Mouse (Mus musculus) forebrain, embryonic 16.5 days (tissue): ENCODE results near the gene Dnajb13. TPM values are rescaled to one million over a fixed set of nuclear protein-coding genes. Genes with fewer than 3 reads are reported as not detected.
A peak's percentile ranks its signal among the peaks of the same experiment; 100 is the strongest.
"Not testable (repeated sequence)": the region's sequence is repeated elsewhere in the genome, so short reads cannot be mapped to it uniquely, and the experiment has no call there.

Experiments used
- ATAC-seq: fragments of 200-750 bp; cut with Nextera tagmentation; 2 replicates; pipeline ENCODE4 v1.8.0; 2017; ENCODE audit warnings: mild to moderate bottlenecking, moderate library complexity
- H3K27ac ChIP-seq: fragments of 300-500 bp; sonication (generic); 2 replicates; pipeline ENCODE4 v1.5.1; 2014; ENCODE audit warnings: low read length, control low read depth
- H3K27me3 ChIP-seq: fragments of 300-500 bp; sonication (generic); replicated peaks from 2 replicates; pipeline ENCODE4 v1.6.1; 2014; ENCODE audit warnings: low read length; ENCODE audit not compliant: control insufficient read depth, insufficient read depth
- H3K36me3 ChIP-seq: fragments of 300-500 bp; sonication (generic); 2 replicates; pipeline ENCODE4 v1.6.1; 2014; ENCODE audit not compliant: control insufficient read depth, insufficient read depth
- H3K4me1 ChIP-seq: fragments of 300-500 bp; sonication (generic); replicated peaks from 2 replicates; pipeline ENCODE4 v1.6.1; 2014; ENCODE audit warnings: low read length; ENCODE audit not compliant: control insufficient read depth, insufficient read depth
- H3K4me2 ChIP-seq: fragments of 300-500 bp; sonication (generic); 2 replicates; pipeline ENCODE4 v1.6.1; 2014; ENCODE audit warnings: mild to moderate bottlenecking, low read length, control low read depth
- H3K4me3 ChIP-seq: fragments of 300-500 bp; sonication (generic); replicated peaks from 2 replicates; pipeline ENCODE4 v1.5.1; 2014; ENCODE audit warnings: mild to moderate bottlenecking, low read length, control low read depth
- H3K9ac ChIP-seq: fragments of 300-500 bp; sonication (generic); replicated peaks from 2 replicates; pipeline ENCODE4 v1.6.1; 2014; ENCODE audit warnings: low read depth, low read length, control low read depth
- H3K9me3 ChIP-seq: fragments of 300-500 bp; sonication (generic); 2 replicates; pipeline ENCODE4 v1.6.1; 2016; ENCODE audit warnings: low read length; ENCODE audit not compliant: control insufficient read depth
- WGBS: fragments of 180-500 bp; shearing (Covaris S2); extraction: QIAGEN DNeasy Blood & Tissue Kit; methylation state at CpG from one replicate; pipeline ENCODE4 v1.1.7; 2014; 5-methylcytosine and 5-hydroxymethylcytosine counted together
- polyA plus RNA-seq: library from polyadenylated mRNA; unstranded; fragments of >200 nt; fragmentation: Nextera tagmentation; extraction: Ambion mirVana; gene quantifications from 2 replicates; pipeline ENCODE4 v1.2.1, GENCODE M21; 2015

Dnajb13 gene
- polyA plus RNA-seq, 1 experiment from 2014 or later, result 3.3 TPM

DNA sequence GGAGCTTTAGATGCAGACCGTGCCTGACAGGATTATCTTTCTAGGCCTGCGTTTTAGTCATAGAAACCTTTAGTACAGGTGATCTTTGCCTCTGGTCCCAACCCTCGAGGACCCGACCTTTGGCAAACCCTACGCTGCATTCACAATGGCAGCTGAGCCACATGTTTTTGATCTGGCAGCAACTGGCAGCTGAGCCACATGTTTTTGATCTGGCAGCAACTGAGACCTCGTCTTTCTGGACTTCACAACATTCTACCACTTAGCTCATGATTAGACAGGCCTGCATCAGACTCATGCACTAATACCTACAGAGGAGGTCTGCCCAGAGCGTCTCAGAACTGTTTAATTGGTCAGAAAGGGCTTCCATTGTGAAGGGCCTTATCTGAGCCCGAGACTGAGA is 19.7 kb downstream of the Dnajb13 start:
- H3K27me3 ChIP-seq, result no peaks in the 10 kb centered on the region
- H3K9ac ChIP-seq, result no peak overlapping the region
- no peak overlapping the region for H3K4me3 ChIP-seq
- no peak for ATAC-seq
- 46% methylated on average over 8 of the region's 8 CpGs for WGBS
- H3K4me1 ChIP-seq, result peaks cover 19% of the 10 kb centered on the region
- no peaks in the 10 kb centered on the region for H3K36me3 ChIP-seq
- no peaks in the 10 kb centered on the region for H3K9me3 ChIP-seq
- no peak overlapping the region; the same call in 1 of the 2 replicates for H3K4me2 ChIP-seq
- peak overlapping the region; percentile 35; the same call in 1 of the 2 replicates for H3K27ac ChIP-seq

GRCm38 (mm10) chr7:100494415-100494831 is 20.3 kb downstream of the Dnajb13 start:
- no peaks in the 10 kb centered on the region for H3K9me3 ChIP-seq
- no peak overlapping the region for H3K9ac ChIP-seq
- H3K4me1 ChIP-seq, result peaks cover 19% of the 10 kb centered on the region
- no peak for ATAC-seq
- no peak overlapping the region for H3K27ac ChIP-seq
- no peak overlapping the region for H3K4me3 ChIP-seq
- no peaks in the 10 kb centered on the region for H3K36me3 ChIP-seq
- H3K27me3 ChIP-seq, result no peaks in the 10 kb centered on the region
- WGBS, result 87% methylated on average over 7 of the region's 7 CpGs
- H3K4me2 ChIP-seq, result no peak overlapping the region

- H3K4me3 ChIP-seq, result peak overlapping the region; percentile 33
- H3K4me1 ChIP-seq, result peaks cover 19% of the 10 kb centered on the region
- 40% methylated on average over 19 of the region's 19 CpGs for WGBS
- H3K4me2 ChIP-seq, result peak overlapping the region; percentile 52
- no peaks in the 10 kb centered on the region for H3K36me3 ChIP-seq
- no peak overlapping the region for H3K27ac ChIP-seq
- H3K9me3 ChIP-seq, result no peaks in the 10 kb centered on the region
- peak overlapping the region; percentile 25; the same call in 1 of the 2 replicates for H3K9ac ChIP-seq
- ATAC-seq, result no peak
- H3K27me3 ChIP-seq, result no peaks in the 10 kb centered on the region
Observed at GRCm38 (mm10) chr7:100493484-100494414, 21.0 kb downstream of the Dnajb13 start.

GRCm38 (mm10) chr7:100493117-100493483 is 21.7 kb downstream of the Dnajb13 start, which contains the start of gene Ucp2:
Gene Ucp2, plus strand, starts transcription at chr7:100493337.
- 1% methylated on average over 25 of the region's 27 CpGs for WGBS
- Histone ChIP-seq H3K4me1 (peaks cover 19% of the 10 kb centered on the region), H3K27ac (no peak within 1 kb of the TSS), H3K4me3 (peak within 1 kb of the TSS; percentile 33), H3K27me3 (no peaks in the 10 kb centered on the region), H3K36me3 (no peaks in the 10 kb centered on the region), H3K9ac (peak within 1 kb of the TSS; percentile 33; the same call in 1 of the 2 replicates), H3K9me3 (no peaks in the 10 kb centered on the region), H3K4me2 (peak within 1 kb of the TSS; percentile 52)
- 0 out of 2 replicates have a peak, but pooled peaks have one; percentile 13 for ATAC-seq

GRCm38 (mm10) chr7:100492391-100493116 is 22.2 kb downstream of the Dnajb13 start:
- H3K9me3 ChIP-seq, result no peaks in the 10 kb centered on the region
- H3K36me3 ChIP-seq, result no peaks in the 10 kb centered on the region
- no peak overlapping the region for H3K27ac ChIP-seq
- WGBS, result 4% methylated on average over 36 of the region's 36 CpGs
- H3K4me3 ChIP-seq, result peak overlapping the region; percentile 33
- H3K4me1 ChIP-seq, result peaks cover 19% of the 10 kb centered on the region
- peak overlapping the region; percentile 52 for H3K4me2 ChIP-seq
- ATAC-seq, result 0 out of 2 replicates have a peak, but pooled peaks have one; percentile 2
- H3K9ac ChIP-seq, result peak overlapping the region; percentile 33; the same call in 1 of the 2 replicates
- H3K27me3 ChIP-seq, result no peaks in the 10 kb centered on the region

DNA sequence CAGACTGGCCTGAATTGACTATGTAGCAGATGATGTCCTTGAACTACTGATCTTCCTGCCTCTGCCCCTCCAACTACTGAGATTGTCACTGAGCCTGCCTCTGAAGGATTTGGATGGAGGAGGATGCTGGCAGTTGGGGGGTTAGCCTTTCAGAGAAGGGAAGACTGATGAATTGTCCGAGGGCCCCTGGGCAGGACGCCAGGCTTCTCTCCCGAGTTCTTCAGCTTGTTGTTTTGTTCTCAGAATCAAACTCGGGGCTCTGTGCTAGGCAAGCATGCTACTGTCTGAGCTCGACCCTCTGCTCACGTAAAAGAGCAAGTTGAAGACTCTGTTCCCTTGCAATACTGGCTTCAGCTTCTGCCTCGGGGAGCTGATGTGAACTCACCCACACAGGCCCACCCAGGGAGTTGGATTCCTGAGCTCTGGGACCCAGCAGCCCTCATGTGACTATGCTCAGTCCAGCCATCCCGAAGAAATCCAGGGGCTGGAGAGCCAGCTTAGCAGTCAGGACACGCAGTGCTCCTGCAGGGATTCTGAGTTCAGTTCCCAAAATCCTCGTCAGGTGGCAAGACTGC is 26.2 kb downstream of the Dnajb13 start:
- H3K4me1 ChIP-seq, result peaks cover 10% of the 10 kb centered on the region
- peak; percentile 51; the same call in 1 of the 2 replicates for ATAC-seq
- H3K4me3 ChIP-seq, result no peak overlapping the region

GRCm38 (mm10) chr7:100487301-100487700 is 27.5 kb downstream of the Dnajb13 start:
- 78% methylated on average over 2 of the region's 2 CpGs for WGBS
- Histone ChIP-seq H3K27me3 (no peaks in the 10 kb centered on the region), H3K9ac (no peak overlapping the region), H3K4me3 (no peak overlapping the region), H3K27ac (no peak overlapping the region), H3K36me3 (no peaks in the 10 kb centered on the region), H3K4me2 (no peak overlapping the region), H3K9me3 (no peaks in the 10 kb centered on the region), H3K4me1 (no peaks in the 10 kb centered on the region; the same call in 1 of the 2 replicates)
- ATAC-seq, result no peak

More for the DNA sequence above, 26.2 kb downstream of the Dnajb13 start:
- H3K9ac ChIP-seq, result no peak overlapping the region
- H3K4me2 ChIP-seq, result no peak overlapping the region
- no peaks in the 10 kb centered on the region for H3K27me3 ChIP-seq
- H3K36me3 ChIP-seq, result no peaks in the 10 kb centered on the region
- 4% methylated on average over 10 of the region's 10 CpGs for WGBS
- no peak overlapping the region for H3K27ac ChIP-seq
- H3K9me3 ChIP-seq, result no peaks in the 10 kb centered on the region

- Histone ChIP-seq H3K9ac (no peak overlapping the region), H3K4me1 (no peaks in the 10 kb centered on the region), H3K4me2 (no peak overlapping the region), H3K27me3 (no peaks in the 10 kb centered on the region), H3K4me3 (no peak overlapping the region), H3K36me3 (no peaks in the 10 kb centered on the region), H3K27ac (no peak overlapping the region), H3K9me3 (no peaks in the 10 kb centered on the region)
- ATAC-seq, result no peak
- WGBS, result 88% methylated on average over 5 of the region's 5 CpGs
Observed at GRCm38 (mm10) chr7:100484493-100484892, 30.3 kb downstream of the Dnajb13 start.

DNA sequence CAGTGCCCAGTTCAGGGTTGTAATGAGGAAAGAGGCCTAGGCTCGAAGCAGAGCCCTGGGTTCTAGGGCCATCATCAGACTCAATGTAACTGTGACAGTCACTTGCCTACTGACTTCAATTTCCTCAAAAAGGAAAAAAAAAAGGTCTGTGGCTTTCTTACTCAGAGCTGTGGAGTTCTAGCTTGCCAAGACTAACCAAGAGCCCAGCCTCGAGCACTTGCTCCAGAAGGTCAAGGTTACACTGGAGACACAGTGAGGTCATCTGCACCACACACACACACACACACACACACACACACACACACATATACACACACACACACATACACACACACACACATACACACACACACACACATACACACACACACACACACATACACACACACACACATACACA is 32.7 kb downstream of the Dnajb13 start:
- 87% methylated on average over 2 of the region's 2 CpGs for WGBS

More for the DNA sequence above, 32.7 kb downstream of the Dnajb13 start:
- H3K4me1 ChIP-seq, H3K9me3 ChIP-seq, H3K36me3 ChIP-seq, H3K9ac ChIP-seq, H3K27ac ChIP-seq, ATAC-seq, H3K27me3 ChIP-seq, H3K4me3 ChIP-seq, H3K4me2 ChIP-seq: not testable (repeated sequence)
